Mouse (Mus musculus) thymus, postnatal 10 days (tissue): ENCODE measurements around the gene Primpol.
"Not testable (repeated sequence)": the region's sequence is repeated elsewhere in the genome, so short reads cannot be mapped to it uniquely, and the experiment has no call there.

Experiments
- DNase-seq, 2 experiments: peaks; one replicate each; pipeline ENCODE4 v3.0.0; 2021; ENCODE audit warnings: low spot score in 2 of 2

Primpol gene

GRCm38 (mm10) chr8:46603587-46603986 is 13.4 kb downstream of the Primpol start:
- DNase-seq, result no peak

DNA sequence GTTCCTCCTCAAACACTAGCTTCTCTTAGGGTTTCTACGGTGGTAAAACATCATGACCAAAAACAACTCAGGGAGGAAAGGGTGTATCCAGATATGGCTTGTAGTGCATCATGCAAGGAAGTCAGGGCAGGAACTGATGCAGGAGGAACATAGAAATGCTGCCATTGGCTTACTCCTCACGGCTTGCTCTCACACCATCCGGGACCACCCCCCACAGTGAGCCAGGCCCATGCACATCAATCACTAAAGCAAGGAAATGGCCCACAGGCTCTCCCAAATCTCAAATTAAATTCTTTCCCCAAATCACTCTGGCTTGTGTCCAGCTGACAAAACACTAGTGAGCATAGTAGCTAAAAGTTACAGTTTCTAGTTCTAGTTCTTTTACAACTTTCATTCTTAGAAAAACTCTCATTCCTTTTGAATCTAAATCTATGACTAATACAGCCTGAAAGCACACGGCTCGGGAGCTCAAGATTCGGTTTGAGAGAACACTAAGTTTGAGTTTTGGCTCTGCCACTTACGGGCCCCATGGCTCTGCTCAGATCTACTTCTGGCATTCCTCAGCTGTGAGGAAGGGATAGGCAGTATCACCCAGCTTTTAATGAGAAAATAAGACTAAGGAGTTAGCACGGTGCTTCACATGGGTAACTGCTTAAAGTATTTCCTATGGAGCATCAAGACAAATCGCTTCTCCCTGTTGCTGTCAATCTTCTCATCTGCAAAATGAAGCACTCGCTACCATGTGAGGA is 15.9 kb downstream of the Primpol start:
- DNase-seq, result no peak

DNA sequence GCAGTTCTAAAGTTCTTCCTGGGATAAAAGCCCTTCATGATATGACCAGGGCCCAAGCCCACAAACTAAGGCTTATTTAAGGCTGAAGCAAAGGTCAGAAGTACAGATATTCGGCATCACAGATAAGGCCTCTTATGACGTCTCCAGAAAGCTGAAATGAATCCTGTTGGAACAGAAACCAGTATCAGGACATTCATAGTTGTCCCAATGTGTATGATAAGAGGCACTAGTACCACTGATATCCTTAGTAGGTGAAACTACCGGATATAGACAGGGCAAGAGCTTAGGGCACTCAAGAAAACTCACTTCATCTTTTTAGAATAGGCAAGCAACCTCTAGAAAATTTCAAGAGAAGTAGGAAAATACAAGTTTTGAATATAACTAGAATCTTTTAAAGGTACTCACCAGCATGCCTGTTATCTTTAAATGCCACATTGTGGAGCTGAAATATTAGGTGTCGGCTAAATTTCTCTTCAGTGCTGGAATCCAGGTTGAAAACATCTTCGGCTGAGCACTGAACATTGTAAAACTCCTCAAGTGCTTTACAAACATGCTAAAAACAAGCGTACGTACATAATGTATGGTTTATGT is 17.6 kb downstream of the Primpol start:
- no peak for DNase-seq

DNA sequence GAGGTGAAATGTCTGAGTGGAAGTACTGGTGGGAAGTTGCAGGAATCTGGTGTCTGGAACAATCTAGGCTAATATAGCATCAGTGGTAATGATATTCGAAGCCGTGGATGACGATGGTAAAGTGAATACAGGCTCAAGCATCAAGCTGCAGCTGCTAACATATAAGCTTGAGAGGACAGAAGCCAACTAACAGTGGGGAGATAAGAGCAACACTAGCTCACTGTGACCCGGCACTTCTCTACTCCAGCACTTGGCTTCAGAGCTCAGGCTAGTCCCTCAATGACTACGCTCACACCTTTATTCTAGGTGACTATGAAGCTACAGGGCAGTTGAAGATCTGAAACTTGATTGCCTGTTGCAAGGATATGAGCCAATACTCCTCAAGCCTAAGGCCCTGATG is 18.3 kb downstream of the Primpol start:
- DNase-seq, result no peak

- DNase-seq, result no peak
These were observed 18.9 kb downstream of the Primpol start for GRCm38 (mm10) chr8:46598114-46598513.

DNA sequence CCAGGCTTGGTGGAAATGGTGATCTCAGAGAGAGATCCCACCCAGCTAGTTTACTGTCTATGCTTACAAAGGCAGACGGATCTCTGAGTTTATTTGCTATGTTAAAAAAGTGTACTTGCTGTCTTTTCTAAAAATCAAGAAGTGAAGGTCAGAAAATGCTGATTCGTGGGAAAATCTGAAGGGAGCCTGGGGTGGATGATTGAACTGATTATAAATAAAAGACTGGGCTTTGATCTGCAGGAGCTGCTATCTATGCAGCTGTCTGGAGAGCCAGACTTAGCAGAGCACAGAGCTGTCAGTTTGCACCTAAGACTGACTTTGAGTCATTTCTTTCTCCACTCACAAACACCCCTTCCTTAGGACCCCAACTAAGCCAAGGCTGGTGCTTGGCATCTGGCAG is 19.6 kb downstream of the Primpol start:
- DNase-seq, result no peak

GRCm38 (mm10) chr8:46596530-46596929 is 20.5 kb downstream of the Primpol start:
- DNase-seq, result no peak

DNA sequence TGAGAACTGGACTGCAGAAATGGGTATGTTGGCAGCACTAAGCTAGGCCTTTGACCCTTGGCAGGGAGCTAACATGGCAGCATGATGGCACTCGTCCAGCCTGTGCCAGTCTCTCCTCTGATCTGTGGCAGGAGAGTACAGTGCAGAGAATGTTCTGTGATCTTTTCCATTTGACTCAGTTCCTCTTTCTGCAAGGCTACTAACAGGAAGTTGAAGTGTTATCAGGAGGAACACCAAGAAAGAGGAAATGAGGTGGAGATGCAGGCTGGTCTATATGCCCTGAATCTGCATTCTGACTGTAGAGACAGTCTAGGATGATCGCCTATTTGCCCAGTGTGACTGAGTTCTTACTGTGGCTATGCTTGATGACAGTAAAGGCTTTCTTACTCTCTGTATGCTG is 21.4 kb downstream of the Primpol start:
- DNase-seq, result no peak

- no peak for DNase-seq
These were observed 23.2 kb downstream of the Primpol start for GRCm38 (mm10) chr8:46593772-46594171.

- no peak for DNase-seq
These were observed 23.9 kb downstream of the Primpol start for GRCm38 (mm10) chr8:46593067-46593466.

GRCm38 (mm10) chr8:46588663-46589062 is 28.3 kb downstream of the Primpol start:
- DNase-seq, result no peak

DNA sequence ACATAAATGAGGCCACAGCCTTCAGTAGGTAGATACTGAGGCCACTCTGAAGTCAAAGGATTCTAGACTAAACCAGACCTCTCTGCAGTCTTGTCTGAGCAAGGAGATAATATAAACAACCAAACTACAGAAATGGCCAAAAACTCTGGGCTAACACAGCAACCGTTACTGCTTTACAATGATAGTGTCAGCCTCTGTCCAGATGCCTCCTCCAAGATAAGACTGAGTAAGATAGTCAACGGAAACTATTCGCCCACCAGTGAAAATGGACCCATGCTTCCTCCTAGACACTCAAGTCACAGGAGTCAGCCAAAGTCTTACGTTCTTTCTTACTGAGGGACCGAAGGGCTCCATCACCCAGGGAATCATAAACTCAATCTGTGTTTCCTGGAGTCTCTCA is 29.1 kb downstream of the Primpol start:
- DNase-seq, result no peak

- DNase-seq, result no peak
These were observed 31.4 kb downstream of the Primpol start for GRCm38 (mm10) chr8:46585576-46585975.

DNA sequence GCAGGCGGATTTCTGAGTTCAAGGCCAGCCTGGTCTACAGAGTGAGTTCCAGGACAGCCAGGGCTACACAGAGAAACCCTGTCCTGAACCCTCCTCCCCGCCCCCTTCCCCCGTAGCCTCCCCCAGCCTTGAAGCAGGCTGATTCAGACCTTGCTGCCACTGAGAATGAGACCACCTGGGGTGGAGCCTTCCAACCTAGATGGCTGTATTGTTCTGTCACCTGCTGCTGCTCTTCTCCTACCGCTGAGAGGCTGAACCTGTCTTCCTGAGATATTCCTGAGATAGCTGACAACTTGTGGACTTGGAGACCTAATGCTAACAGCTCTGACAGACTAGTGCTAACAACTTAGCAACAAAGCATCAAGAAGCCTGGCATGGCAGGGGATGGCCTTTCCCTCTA is 32.7 kb downstream of the Primpol start:
- DNase-seq, result not testable (repeated sequence)

- DNase-seq, result no peak
These were observed 38.2 kb downstream of the Primpol start for GRCm38 (mm10) chr8:46578794-46579193.

- DNase-seq, result no peak
These were observed 43.0 kb downstream of the Primpol start for GRCm38 (mm10) chr8:46573964-46574363.

DNA sequence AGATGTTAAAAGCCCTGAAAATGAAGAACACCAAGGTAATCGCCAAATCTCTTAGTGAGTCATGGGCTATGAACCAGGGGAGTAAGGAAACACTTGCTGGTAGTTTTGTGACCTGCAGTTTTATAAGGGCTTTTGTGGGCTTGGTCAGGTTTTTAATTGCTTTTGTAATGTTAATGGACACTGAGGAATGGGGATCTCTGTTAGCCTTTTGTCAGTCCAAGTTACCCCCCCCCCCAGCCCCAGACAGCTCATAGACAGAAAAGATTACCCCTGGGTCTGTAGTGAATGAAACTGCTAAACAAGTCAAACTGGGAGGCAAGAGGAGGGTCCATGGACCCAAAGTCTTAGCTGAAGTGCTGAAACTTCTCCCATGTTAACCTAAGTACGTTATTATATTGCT is 43.6 kb downstream of the Primpol start:
- DNase-seq, result no peak

DNA sequence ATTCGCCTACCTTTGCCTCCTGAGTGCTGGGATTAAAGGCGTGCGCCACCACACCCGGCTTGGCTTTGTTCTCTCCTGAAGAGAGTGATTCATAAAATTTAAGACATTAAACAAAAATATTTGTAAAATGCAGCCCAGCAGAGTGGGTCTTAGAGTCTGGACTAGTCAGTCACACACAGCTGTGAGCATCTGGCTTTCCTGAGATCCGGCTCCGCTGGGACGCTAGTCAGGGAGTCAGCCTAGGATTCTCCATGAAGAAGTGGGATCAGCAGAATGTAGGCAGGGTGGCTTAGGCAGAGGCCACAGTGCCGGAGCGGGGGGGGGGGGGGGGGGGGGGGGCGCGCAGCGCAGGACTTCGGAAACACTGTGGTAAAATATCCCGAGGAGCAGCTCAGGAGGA is 46.3 kb downstream of the Primpol start:
- no peak for DNase-seq

- no peak for DNase-seq
These were observed 47.2 kb downstream of the Primpol start for GRCm38 (mm10) chr8:46569659-46570441.

GRCm38 (mm10) chr8:46568942-46569341 is 48.1 kb downstream of the Primpol start:
- no peak for DNase-seq

GRCm38 (mm10) chr8:46567946-46568345 is 49.1 kb downstream of the Primpol start:
- DNase-seq, result no peak

GRCm38 (mm10) chr8:46566914-46567529 is 50.0 kb downstream of the Primpol start:
- no peak for DNase-seq
